Mouse (Mus musculus): ENCODE measurements at regions not wholly inside any gene's neighbourhood (a gene's known extent, or its start where the extent isn't known, plus 50 kb on each side); places are given as distances from the start of the nearest gene placed in this dataset.

DNA sequence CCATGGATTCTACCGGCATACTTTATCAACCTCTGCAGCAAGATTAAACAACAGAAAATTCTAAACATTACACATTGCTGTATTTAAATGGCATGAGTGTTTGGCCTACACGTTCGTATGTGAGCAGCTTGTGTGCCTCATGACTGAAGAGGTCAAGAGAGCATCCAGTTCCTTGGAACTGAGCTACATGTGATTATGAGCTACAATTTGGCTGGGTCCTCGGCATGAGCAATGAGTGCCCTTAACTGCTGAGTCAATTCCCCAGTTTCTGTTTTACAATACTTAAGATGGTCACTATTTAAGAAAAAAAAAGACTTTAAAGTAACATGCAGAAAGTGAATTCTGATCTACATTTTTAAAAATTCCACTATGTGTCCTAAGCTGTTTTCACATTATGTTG is 338.4 kb upstream of the Gpc6 start:
- in situ Hi-C loops (cut with MboI, MseI) = no loop called here

DNA sequence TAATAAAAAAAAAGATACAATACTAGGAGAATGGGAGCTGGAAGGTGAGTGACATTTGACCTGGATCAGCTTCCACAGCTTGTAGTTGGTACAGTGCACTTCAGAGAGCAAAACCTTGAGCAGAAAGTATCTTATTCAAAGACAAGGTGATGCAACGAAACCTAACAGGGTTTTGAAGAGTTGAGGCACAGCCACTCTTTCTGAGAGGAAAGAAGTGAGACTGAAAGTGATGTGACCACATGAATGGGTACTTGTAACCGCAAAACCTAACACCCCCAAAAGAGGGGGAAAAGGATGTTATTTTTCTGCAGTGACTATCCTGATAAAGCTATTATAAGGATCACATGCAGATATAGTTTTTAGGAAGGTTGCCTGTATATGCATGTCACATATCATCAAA is 335.6 kb upstream of the Gpc6 start:
- in situ Hi-C loops (cut with MboI, MseI) = no loop called here

DNA sequence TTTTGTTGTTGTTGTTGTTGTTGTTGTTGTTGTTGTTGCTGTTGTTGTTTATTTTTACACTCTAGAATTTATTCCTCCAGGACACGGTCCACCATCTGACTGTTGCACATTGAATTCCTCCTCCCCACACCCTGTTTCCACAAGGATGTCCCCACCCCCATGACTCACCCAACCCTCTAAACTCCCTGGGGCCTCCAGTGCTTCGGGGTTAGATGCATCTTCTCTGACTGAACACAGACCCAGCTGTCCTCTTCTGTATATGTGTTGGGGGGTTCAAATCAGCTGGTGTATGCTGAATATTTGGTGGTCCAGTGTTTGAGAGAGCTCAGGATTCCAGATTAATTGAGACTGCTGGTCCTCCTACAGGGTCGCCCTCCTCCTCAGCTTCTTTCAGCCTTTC is 335.0 kb upstream of the Gpc6 start:
- in situ Hi-C loops (cut with MboI, MseI) = no loop called here

DNA sequence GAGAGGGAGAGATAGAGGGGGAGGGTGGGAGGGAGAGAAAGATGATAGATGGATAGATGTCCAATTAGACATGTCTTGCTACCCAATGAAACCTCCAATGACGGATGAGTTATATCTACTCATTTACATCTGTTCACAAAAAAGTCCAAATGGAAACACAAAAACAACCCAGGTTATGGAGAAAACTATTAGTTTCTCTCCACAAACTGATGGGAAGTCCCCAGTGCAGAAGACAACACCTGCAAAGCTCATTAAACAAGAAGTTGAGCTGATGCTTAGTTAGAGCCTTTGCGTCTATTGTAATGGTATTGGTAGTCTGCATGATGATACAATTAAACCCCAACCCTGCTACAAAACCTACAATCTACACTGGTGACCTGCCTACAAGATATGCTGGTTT is 317.0 kb upstream of the Gpc6 start:
- in situ Hi-C loops (cut with MboI, MseI) = no loop called here

DNA sequence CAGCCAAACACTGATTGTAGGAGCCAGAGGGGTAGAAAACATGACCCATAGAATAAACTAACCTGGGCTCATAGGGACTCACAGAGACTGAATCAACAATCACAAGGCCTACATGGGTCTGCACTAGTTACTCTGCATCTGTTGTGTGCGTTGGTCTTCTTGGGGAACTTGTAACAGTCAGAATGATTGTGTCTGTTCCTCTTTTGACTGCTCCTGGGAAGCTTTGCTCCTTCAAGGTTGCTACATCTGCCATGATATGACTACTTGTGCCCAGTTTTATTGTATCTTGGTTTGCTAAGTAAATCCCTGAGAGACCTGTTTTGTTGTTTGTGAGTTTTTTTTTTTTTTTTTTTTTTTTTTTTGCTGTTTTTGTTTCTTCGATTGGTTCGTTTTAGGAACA is 313.9 kb upstream of the Gpc6 start:
- in situ Hi-C loops (cut with MboI, MseI) = no loop called here

DNA sequence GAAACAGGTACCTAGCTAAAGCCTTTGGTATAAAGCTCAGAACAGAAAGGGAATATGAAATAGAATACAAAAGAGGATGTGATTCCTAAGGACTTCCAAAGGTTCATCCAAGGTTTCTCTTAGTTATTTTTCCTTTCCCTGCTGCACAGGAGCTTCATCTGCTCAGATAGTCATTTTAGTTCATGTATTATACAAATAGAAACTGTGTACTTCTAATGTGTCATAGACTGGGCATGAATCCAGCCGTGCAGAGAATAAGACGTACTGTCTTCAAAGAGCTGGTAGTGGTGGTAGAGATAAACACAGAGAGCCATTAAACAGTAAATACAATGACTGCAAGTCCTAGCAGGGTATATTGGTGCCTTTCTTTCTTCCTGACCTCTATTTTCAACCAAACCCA is 292.9 kb upstream of the Gpc6 start:
- in situ Hi-C loops (cut with MboI, MseI) = no loop called here

DNA sequence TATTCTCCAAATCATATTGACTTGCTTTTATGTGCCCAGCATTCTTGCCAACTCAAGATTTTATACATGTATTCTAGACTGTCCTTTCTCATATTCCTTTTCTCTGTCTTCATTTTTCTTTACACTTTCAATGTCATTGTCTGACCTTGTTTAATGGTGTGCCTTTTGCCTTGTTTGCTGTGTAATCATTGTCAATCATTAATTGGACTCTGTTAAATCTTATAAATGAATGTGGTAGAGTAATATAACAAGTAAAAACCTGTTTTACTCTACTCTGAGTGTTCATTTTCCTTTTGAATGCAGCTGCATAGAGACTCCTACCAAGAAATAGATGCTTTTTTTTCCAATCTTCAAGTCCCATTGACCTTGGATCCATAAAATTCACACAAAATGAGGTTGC is 283.0 kb upstream of the Gpc6 start:
- in situ Hi-C loops (cut with MboI, MseI) = no loop called here

DNA sequence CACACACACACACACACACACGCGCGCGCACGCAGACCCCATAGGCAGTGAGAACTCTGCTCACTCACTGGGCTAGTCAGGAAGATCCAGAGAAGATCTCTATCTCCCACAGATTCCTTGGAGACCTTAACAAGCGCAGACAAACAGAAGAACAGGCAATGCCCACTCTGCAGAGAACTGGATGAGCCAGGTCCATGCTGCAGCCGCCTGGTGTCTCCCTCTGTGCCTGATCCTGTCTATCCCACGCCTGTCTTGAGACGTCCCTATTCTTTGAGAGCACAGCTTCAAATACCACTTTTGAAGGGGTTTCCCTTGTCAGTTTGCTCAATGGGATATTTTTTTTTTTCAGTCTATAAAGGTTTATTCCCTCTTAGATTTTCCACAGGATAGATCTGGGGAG is 273.2 kb upstream of the Gpc6 start:
- in situ Hi-C loops (cut with MboI, MseI) = loop anchor here in 1 of 2 experiments (10.0 kb wide), 1 partner anchor 347 kb away; no protein-coding TSS in a partner anchor

DNA sequence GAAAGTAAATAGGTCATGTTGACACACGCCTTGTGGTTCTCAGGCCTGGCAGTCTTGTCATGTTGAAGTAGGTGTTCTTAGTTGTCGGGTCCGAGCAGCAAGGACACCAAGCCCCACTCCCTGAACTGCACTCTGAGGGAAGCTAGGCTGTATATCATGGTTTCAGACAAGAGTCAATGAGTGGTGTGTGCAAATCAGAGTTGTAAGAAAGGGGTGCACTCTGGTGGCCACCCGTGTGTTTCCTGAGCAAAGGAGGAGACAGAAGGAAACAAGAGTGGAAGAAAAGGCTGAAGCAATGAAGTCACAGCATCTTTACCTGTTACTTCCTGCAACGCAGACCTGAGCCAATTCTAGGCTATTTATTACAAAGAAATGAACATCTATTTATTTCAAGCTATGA is 241.2 kb upstream of the Gpc6 start:
- in situ Hi-C loops (cut with MboI, MseI) = no loop called here

DNA sequence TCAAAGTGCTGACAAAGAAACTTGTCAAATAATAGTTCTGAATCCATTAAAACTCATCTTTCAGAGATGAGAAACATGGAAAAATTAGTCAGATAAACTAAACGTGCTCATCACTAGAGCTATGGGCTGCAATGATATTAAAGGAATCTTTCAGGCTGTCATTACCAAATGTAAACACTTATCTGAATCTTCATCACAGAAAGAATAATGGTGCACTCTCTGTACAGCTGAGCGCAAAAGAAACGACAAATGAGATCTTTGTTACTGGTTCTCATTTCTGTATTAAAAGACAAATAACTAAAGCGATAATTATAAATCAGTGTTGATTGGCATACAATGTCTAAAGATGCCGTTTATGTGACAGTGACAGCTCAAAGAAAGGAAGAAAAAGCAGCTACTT is 227.4 kb upstream of the Gpc6 start:
- in situ Hi-C loops (cut with MboI, MseI) = no loop called here

DNA sequence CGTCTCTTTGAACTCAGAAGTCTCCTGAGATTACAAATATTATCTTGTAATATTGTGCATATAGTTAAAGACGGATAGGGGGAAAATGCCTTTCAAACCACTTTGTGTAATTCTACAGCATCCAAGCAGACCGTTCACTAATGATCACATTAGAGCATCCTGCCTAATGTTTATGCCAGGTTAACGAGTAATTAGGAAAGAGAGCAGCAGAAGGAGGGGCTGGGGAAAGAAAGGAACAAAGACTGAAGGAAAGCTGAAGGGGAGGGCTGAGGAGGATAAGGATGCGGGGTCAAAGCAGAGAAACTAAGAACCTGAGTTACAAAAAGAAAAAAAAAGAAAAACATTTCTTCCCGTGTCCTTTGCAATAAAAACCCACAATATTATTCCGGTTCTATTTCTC is 226.7 kb upstream of the Gpc6 start:
- in situ Hi-C loops (cut with MboI, MseI) = no loop called here

DNA sequence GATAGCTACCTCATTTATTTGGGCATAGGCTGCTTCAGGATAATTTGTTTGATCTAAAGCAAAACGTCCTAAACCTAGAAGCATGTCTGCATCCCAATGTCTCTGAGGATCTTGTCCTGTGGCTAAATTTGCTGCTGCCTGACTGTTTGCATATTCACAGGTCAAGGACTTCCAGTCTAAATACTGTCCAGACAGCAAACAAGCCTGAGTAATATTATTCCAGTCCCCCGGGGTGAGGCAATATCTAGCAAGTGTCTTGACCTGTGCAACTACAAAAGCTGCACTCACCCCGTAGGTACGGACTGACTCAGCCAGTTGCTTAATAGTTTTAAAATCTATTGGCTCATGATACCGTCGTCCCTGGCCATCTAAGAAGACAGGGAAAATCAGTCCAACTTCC is 190.5 kb upstream of the Gpc6 start:
- in situ Hi-C loops (cut with MboI, MseI) = loop anchor here in 1 of 2 experiments (10.0 kb wide), 1 partner anchor 940 kb away; no protein-coding TSS in a partner anchor

DNA sequence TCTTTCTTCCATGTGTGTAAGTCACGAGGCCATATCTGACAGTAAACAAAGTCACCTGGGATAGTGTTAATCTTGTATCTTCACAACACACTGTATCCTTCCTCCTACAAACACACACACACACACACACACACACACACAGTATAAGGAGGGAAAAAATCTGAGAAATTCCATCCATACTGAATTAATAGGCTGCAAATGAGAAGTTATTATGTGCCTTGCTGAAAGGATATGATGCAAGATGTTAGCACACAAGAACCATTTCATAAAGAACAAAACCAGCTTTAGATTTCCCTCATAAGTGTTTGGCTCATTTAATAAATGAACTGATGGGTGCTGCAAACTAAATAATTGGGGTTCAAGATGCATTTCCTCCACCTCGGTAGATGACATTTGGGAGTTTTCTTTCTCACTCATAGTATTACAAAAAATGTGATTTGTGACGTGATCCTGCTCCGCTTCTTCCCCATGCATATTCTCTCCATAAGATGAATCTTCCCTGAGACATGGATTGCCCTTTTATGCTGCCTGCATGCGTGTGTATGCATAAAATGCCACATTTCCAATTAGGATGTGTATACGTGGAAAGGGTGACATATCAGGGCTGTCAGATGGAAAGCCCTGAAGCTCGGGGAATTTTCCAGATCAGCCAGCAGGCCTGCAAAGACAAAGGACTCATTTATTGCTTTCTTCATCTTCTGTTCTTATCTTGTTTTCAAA is 170.5 kb upstream of the Gpc6 start:
- in situ Hi-C loops (cut with MboI, MseI) = no loop called here

DNA sequence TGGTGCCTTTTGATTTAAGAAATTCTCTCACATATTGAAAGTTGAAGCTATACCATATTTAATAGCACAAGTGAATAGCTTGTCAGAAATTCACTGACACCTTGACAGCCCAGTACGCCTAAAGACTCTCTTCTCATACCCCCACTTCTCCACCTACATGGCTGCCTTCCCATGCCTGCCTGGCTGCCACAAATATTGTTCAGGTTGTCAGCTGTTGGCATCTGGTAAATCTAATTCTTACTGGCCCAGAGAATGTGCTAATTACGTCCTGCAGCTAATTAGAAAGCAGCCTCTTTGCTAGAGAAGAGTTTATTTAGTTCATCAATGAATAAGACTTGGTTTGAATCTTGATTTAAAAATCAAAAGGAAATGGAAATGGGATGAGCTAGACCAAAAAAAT is 163.7 kb upstream of the Gpc6 start:
- in situ Hi-C loops (cut with MboI, MseI) = no loop called here

DNA sequence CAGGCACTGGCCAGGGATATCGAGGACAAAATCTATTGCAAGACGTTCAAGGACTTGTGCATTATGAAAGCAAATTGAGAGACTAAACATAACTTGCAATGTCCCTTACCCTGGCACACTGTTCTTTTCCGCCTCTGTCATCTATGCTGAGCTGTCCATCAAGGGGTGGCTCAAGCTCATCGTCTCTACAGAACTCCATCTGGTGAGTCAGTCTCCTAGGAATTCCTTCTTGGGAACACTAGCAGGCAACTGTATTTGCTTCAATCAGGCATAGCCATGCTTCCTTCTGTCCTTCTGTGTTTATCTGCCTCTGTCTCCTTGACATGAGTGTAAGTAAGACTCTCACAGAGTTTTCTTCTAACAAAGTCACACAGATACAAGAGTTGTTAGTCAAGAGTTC is 154.0 kb upstream of the Gpc6 start:
- in situ Hi-C loops (cut with MboI, MseI) = no loop called here

DNA sequence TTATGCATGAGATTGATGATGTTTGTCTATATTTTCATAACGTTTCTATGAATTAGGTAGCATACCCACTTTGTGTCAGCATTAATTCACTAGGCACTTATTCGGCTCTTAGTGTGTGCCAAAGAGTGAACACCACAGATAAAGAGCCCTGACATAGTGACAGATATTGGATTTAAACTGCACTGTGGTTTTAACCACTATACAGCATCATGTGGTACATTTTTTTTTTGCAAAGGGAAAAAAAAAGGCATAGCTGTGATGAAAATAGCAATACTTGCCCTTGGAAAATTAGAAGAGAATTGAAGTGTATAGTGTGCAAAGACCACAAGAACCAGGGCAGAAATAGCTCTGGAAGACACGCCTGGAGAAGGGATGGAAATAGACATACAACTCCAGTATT is 153.4 kb upstream of the Gpc6 start:
- in situ Hi-C loops (cut with MboI, MseI) = no loop called here

DNA sequence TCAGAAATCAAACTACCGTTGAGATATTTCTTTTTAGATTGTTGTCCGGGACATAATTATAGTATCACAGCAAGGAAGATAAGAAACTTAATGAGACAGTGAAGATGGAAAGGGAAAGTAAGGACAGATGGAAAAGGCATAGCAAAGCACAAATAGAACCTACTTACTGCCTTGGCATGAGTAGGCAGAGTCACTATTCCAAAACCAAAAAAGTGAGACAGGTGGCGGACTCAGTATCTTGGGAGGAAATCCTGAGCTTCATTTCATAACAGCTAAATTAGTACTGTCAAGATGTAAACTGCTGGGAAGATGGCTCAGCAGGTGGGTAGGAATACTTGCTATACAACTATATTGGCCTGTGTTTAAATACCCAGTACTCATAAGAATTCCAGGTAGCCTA is 145.5 kb upstream of the Gpc6 start:
- in situ Hi-C loops (cut with MboI, MseI) = no loop called here

DNA sequence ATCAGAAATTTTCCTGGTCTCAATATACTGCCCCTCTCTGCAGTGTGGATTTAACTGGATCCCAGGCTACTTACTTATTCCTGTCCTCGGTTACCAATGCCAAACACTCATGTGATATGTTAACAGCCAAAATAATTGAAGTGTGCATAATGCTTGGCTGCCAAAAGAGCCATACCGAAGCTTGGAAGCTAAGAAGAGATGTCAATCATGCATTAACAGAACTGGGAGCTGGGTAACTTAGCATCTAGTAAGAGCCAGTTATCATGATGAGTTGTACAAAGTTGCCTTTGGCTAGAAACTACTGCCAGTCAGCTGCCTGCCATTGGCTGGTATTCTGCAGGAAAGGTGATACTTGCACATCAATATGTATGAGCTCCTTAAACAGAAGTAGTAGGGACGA is 141.3 kb upstream of the Gpc6 start:
- in situ Hi-C loops (cut with MboI, MseI) = no loop called here

DNA sequence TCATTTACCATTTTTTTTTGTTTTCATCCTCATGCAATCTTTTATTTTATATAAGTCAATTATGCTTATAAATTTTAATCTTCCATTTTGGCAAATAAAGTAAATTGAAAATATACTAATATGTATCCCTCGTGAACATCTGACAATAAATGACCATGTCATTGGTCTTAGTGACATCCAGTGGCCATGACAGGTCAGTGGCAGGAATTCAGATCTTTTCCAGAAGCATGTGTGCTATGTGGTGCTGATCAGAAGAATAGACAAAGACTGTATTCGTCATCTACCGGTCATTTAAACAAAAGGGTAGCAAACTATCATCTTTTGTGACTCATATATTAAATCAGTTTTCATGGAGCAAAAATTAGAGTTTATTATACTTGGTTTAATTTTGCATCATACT is 118.6 kb upstream of the Gpc6 start:
- in situ Hi-C loops (cut with MboI, MseI) = no loop called here

DNA sequence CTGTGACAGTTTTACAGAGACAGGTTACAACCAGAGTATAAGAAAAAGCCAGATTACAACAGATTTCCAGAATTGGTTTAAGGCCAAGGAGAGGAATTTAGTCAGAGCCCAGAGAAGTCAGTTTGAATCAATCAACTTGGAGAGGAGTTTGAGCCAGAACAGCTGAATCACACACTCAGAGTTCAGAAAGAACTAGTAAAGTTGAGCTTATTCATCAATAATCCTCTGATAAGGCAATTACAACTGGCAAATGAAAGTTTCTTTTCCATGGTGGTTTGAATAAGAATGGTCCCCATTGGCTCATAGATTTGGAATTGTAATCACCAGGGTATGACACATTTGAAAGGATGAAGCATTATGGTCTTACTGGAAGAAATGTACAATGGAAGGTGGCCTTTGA is 116.5 kb upstream of the Gpc6 start:
- in situ Hi-C loops (cut with MboI, MseI) = no loop called here

DNA sequence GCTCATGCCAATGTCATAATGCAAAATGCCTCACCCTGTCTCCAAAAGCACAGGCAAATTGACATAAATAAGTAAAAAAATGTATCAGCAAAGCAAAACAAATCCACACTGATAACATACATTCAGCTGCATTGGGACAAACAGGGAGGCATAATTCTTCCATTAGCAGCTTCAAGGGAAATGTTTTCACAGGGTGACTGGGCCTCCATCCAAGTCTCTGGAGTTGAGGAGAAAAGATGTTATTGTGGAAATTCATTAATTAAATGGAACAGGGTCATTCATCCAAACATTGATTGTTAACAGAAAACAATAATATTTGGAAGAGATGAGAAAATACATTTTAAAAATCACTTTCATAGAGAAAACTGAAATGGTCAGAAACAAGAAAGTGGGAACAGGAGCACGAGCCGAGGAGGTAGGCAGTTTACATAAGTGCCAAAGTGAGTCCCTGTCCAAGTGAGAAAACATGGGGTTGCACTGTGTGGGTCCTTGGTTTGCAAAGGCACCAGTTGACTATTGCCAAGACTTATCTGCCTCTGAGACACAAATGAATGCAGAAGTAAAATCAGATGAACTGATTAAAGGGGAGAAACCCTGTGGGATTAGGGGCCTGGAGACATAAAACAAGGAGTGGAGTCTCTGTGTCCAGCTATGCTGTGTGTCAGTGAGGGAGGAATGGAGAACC is 114.3 kb upstream of the Gpc6 start:
- in situ Hi-C loops (cut with MboI, MseI) = no loop called here

DNA sequence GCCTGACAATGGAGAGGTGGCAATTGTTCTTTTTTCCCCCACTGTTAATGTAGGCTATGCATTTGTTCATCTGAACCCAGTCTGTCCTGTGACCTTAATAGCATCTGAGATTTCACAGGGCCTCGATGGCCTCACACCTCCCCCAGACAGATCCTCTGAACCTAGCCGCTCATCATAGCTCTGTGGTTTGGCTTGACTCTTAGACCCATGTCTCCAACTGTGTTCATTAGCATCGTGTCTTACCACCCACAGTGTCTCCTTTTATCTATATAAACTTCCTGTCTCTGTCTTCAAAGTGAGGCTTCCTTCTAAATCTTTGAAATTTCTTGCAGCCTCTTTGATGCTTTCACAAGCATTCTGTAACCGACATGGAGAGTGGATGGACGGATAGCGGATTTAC is 87.9 kb upstream of the Gpc6 start:
- in situ Hi-C loops (cut with MboI, MseI) = loop anchor here in 1 of 2 experiments (25.0 kb wide), 1 partner anchor 1850 kb away; no protein-coding TSS in a partner anchor

DNA sequence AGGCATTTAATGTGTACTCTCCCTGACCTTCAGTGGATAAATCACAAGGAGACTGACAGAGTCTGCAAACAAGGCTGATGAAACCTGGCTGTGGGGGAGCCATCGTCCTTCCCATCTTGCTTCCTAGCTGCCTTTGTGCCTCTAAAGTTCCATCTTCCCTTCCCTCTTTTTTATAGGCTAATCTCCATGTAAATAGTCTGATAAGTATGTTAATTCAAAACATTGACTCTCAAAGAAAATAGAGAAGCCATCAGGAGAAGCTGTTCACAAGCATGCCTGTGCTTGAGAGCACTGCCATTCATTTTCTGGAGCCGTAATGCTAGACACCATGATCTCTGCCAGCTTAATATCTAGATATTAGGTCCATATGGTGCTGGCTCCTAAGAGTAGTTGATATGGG is 55.7 kb upstream of the Gpc6 start:
- in situ Hi-C loops (cut with MboI, MseI) = no loop called here

Measured in T-helper 17 cell (primary cell).